Mouse (Mus musculus) left cerebral cortex, postnatal 36 days (tissue): ENCODE data around the gene Ccdc125. TPM values are rescaled to one million over a fixed set of nuclear protein-coding genes. Genes with fewer than 3 reads are reported as not detected.
A peak's percentile ranks its signal among the peaks of the same experiment; 100 is the strongest.
"Not testable (repeated sequence)": the region's sequence is repeated elsewhere in the genome, so short reads cannot be mapped to it uniquely, and the experiment has no call there.

Experiments used
- DNase-seq, 2 experiments: peaks; one replicate each; pipeline ENCODE4 v3.0.0; 2021 to 2022; ENCODE audit warnings: low spot score in 2 of 2, mixed read lengths in 1 of 2
- intact Hi-C: fragments of 180-260 bp; cut with DNase I; formaldehyde crosslinking; loops from one replicate; pipeline ENCODE4 v1.15.1; 2025
- total RNA-seq, 2 experiments: library from RNA; stranded (reverse); gene quantifications; 2 replicates each; pipeline ENCODE4 v1.2.3; 2021

The Ccdc125 gene
- total RNA-seq, 2 experiments from 2014 or later = 0.16 to 0.17 TPM

DNA sequence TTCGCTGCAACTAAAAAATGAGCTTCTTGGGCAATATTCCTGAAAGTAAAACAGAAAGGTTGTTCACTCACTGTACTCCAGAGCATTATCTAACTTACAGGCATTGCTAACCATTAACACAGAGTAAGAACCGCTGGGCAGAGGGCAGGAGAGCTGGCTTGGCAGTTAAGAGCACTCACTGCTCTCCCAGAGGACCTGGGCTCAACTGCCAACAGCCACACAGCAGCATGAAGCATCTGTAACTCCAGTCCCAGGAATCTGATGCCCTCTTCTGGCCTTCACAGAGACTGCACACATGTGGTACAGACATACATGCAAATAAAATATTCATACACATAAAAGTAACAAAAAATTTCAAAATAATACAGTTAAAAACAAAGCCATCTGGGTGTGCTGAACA, 34.0 kb downstream of the Ccdc125 start:
- no peak for DNase-seq
- intact Hi-C loops = no loop called here

DNA sequence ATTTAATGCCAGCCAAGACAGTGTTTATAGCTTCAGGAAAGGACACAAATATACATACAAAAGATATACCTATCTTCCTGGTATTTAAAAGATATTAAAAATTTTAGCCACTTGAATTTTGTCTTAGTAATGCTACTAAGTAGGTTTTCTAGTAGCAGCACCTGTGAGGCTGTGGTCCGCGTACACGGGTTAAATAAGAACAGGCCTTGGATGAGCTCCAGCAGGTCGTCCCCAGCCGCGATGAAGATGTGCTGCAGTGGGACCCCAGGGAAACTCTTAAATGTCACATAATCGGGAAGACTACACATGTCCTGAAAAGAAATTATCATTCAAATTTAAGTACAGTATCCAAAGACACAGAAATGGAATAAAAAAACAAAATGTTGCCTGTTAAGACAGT, 36.7 kb downstream of the Ccdc125 start:
- intact Hi-C loops = no loop called here
- no peak for DNase-seq

DNA sequence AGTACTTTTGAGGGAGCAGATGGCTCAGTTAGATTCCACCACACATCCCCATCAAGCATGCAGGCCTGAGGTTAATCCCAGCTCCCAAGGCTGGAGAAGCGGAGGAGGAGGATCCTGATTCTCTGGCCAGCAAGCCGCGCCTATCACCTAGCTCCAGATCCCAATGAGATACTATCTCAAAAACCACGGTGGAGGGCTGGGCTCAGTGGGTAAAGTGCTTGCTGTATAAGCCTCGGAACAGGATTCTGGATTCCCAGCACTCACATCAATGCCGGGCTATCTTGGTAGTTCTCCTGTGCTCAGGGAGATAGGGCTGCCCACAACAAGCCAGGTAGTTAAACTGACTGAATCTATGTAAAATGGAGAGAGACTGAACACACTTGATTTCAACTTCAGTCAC, 46.0 kb downstream of the Ccdc125 start:
- intact Hi-C loops = no loop called here
- DNase-seq = no peak

DNA sequence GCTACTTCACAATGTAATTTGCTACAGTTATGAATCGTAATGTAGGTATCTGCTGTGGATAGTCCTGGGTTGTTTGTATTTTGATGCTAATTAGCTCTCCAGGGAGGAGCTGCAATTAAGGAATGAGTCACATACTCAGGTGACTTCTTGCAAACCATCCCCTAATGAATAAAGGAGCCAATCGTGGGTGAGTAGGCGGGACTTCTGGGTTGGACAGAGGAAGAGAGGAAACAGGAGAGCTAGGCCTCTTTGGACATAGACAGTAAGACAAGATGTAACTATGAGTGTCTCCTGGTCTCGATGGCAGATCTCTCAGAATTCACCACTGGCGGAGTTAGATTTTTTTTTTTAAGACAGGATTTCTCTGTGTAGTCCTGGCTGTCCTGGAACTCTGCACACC, 52.1 kb downstream of the Ccdc125 start:
- intact Hi-C loops = no loop called here

DNA sequence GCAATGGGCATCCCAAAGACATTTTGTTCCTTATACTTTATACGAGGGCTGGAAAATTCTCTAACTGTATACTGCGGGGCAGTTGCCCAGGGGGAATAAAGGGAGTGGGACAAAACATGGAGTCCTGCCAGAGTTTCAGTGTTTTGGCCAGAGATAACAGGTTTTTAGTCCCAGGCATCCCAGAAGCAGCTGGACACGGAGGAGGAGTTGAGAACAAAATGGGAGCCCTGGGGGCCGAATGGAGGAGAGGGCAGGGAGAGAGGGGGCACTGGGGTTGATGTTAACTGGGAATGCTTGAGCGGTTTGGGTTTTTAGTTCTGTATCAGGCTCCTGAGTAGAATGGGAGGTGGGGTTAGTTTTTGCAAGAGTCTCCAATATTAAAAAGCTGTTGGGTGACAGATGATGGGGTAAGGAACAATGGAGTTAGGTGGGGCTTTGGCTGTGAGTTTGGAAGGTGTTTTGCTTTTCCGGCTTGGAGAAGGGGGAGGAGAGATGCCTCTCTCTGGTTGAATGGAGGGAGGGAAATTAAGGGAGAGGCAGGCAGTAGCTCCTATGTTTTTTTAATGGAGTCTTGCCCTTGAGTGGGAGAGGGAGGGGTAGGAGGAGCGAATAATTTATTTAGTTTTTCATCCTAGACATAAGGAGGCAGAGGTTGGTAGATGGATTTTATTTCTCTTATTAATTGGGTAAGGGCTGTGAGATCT, 54.7 kb downstream of the Ccdc125 start:
- intact Hi-C loops = no loop called here
- DNase-seq = no peak

More for the DNA sequence above, 52.1 kb downstream of the Ccdc125 start:
- no peak for DNase-seq

DNA sequence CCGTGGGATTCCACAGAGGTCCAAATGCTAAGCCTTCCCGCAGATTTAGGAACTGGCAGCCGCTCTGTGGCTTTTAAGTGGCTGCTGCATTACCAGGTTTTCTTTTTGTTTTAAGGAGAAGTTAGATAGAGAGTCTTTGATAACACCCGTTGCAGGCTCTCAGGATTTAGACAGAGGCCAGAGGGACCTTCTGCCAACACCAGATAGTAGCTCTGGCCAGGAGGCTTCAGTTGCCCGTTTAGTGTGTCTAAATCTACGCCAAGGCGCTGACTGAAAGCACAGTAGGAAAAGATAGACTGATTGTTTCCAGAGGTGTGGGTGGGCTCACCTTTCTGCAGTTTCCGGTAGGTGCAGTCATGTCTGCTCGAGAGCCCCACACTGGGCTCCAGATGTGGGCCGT, 55.7 kb downstream of the Ccdc125 start:
- intact Hi-C loops = no loop called here
- no peak for DNase-seq

DNA sequence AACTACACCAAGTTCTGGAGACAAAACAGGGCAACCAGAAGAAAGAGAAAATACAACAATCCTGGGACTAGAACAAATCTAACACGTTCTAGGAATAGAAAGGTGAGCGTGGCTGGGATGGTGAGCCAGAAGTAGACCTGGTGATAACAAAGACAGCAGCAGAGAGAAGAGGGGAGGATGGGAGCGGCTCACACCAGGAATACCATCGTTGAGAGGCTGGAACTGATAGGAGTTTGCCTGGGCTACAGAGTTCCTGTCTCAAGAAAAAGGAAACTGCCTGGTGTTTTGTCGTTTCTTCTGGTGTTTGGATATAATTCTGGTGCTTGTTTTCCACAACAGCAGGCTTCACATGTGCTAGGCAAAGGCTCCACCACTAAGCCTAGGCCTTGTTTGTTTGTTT, 58.6 kb downstream of the Ccdc125 start:
- no peak for DNase-seq
- intact Hi-C loops = no loop called here

DNA sequence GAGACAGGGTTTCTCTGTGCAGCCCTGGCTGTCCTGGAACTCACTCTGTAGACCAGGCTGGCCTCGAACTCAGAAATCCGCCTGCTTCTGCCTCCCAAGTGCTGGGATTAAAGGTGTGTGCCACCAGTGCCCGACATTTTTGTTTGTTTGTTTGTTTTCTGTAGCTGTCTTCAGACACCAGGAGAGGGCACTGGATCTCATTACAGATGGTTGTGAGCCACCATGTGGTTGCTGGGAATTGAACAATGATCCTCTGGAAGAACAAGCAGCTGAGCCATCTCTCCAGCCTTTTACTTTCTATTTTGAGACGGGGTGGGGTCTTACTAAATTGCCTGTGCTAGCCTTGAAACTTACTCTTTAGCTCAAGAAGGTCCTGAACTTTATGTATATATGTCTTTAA, 59.0 kb downstream of the Ccdc125 start:
- intact Hi-C loops = not testable (repeated sequence)

DNA sequence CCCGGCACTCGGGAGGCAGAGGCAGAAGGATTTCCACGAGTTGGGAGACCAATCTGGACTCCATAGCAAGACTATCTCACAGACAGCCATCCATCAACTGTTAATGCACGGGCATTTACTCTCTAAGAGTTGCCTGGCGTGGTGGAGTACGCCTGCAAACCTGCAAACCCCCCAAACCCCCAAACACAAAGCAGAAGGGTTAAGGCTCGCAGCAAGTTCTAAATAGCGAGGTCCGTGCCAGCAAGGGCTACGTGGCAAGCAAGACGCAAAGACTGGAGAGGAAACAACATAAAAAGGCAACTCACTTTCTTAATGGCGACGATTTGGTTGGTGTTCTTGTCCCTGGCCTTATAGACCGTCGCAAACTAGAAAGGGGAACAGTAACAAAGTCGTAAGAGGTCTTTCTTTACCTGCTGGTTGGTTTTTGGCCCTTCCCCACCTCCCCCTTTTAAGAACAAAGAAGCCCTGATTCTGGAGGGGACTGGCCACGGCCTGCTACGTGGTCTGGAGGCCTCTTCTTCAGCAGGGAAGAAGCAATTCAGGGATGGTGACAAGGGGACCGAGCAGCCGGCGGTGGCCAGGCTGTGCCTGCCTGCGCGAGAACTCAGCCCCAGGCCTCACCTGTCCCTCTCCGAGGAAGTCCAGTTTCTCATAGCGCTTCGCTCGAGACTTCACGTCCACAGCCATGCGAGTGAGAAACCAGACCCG, 60.8 kb downstream of the Ccdc125 start:
- intact Hi-C loops = loop anchor here (5.0 kb wide), 1 partner anchor 78 kb away; the partner anchor contains the start of genes Ak6, Rad17 and Taf9
- peak in 1 of 2 experiments; percentile 5 for DNase-seq

More for the DNA sequence above, 59.0 kb downstream of the Ccdc125 start:
- not testable (repeated sequence) for DNase-seq

DNA sequence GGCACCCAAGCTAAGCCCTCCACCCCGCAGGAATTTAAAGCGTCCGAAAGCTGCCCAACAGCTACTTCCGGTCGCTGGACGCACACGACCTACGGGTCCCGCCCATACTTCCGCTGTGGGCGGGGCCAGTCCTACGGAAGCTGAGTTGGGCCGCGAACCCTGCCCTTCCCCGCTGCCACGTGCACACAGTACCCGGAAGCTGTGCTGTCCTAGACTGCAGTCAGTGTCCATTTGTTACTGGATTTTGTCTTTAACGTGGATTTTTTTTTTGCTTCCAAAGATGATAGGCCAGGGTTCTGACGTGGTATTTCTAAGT, 61.3 kb downstream of the Ccdc125 start, which contains the start of gene Cdk7:
Gene Cdk7 (minus strand): TSS at position 79 of the 316 bp plus-strand sequence.
- intact Hi-C loops = loop anchor here (5.0 kb wide), 1 partner anchor 79 kb away; the partner anchor contains the start of genes Ak6, Rad17 and Taf9
- DNase-seq = peak; percentile 93 to 95

DNA sequence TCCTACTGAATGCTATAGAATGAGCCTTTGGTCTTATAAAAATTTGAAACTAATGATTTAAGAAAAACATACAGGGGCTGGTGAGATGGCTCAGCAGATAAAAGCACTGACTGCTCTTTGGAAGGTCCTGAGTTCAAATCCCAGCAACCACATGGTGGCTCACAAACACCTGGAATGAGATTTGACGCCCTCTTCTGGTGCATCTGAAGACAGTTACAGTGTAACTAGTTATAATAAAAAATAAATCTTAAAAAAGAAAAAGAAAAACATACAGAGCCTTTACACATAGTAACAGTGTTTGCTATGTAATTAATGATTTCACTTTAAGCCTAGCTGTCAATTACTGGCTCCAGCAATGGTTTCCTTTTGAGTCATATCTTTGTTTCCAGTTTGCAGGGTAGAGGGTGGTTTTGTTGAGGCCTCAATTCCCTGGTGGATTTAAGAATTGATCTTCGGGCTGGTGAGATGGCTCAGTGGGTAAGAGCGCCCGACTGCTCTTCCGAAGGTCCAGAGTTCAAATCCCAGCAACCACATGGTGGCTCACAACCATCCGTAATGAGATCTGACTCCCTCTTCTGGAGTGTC, 62.0 kb downstream of the Ccdc125 start:
- DNase-seq = not testable (repeated sequence)
- intact Hi-C loops = loop anchor here (5.0 kb wide), 1 partner anchor 79 kb away; the partner anchor contains the start of genes Ak6, Rad17 and Taf9

DNA sequence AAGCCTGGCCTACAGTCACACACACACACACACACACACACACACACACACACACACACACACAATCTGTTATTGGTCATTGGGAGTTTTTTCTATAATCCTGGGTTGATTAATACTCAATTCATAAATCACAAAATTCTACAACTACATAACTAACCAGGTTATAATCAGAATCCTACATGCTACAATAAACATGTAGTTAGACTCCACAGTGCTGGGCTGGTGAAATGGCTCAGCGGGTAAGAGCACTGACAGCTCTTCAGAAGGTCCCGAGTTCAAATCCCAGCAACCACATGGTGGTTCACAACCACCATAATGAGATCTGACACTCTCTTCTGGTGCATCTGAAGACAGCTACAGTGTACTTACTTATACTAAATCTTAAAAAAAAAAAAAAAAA, 63.2 kb downstream of the Ccdc125 start:
- intact Hi-C loops = loop anchor here (5.0 kb wide), 1 partner anchor 80 kb away; the partner anchor contains the start of genes Ak6, Rad17 and Taf9
- DNase-seq = no peak

DNA sequence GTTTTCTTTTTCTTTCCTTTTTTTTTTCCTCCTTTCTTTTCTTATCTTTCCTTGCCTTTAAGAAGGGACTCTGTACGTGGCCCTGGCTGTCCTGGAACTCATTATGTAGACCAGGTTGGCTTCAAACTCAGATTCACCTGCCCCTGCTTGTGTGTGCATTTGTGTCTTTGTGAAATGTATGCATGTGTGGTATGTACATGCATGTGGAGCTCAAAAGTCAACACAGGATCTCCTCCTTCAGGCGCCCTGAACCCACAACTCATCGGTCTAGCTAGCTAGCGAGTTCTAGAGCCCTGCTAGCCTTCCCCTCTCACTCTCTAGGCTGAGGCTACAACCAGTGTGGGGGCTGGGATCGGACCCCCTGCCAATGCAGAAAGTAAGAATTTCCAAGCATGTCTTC, 73.3 kb downstream of the Ccdc125 start:
- peak in 1 of 2 experiments; percentile 6 for DNase-seq
- intact Hi-C loops = no loop called here

DNA sequence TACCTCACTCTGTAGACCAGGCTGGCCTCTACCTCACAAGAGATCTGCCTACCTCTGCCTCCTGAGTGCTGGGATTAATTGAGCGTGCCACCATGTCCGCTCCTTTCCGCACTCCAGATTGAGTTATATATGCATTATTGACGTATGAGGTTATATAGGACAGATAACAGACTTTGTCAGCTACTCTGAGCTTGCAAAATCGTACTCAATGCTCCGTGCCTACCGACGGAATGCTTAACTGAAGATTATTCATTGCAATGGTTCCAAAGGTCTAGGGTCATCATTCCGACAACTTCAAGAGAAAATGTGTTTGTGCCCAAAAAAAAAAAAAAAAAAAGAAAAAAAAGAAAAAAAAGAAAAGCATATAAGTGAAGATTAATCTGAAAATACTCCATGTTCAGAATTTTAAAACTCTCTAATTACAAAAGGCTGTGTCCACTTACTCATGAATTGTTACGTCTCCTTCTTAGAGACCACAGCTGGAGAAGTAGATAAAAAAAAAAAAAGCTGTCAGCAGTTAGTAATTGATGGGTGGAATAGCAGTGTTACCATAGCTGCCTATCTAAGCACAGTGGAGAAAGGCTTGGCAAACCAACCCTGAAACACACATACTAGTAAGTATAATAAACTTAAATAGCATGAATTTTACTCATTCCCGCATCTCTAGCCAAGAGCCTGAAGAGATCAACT, 74.0 kb downstream of the Ccdc125 start:
- DNase-seq = no peak
- intact Hi-C loops = no loop called here

DNA sequence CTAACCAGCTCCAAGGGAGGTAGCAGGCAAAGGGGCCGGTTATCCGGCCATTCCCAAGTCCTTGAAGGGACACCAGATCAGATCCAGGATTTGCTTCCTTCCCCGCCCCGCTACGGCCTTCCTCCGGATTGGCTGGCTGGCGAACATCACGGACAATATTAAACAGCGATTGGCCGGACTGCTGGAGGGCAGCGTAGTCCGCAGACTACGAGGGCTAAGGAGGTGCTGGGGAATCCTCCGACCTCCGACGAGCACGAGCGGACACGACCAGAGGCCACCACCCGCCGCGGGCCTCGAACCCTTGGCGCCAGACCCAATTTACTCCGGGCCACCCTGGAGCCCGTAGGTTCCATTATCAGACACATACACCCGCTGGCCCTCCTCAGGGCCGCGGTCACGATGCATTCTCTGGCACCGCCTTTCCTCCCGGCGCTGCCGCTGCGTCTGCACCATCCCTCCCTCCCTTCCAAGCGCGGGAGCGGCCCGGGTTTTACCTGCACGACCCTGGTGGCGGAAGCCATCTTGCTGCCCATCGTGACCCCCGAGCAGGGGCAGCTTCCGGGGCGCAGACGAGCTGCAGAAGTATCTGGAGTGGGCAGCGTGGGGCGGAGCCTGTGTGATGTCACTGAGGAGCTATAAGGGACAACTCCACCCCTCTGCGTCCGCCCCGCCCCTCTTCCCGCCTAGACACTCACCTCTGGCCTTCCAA, 74.7 kb downstream of the Ccdc125 start, which contains the start of gene Mrps36:
Gene Mrps36 (minus strand): TSS at position 624 of the 709 bp plus-strand sequence.
- DNase-seq = peak; percentile 91 to 92
- intact Hi-C loops = no loop called here

DNA sequence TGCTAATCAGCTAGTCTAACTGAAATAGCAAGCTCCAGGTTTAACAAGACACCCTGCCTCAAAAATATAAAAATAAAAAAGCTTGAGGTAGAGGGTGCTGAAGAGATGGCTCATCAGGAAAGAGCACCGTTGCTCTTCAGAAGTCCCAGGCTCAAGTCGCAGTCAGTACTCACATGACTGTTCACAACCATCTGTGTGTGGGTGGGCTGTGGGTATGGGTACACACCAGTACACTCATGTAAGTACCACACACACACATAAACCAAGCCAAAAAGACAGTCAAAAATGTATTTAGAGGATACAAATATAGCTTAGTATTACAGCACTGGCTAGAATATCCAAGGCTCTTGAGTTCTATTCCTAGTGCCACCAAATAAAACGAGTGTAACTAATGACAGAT, 76.6 kb downstream of the Ccdc125 start:
- intact Hi-C loops = loop anchor here (5.0 kb wide), 1 partner anchor 36 kb away; no protein-coding TSS in a partner anchor

More for the DNA sequence above, 76.6 kb downstream of the Ccdc125 start:
- peak; percentile 52 for DNase-seq
